Mouse (Mus musculus) E14TG2a.4 (cell line): ENCODE data around the gene Acss2.
A peak's percentile ranks its signal among the peaks of the same experiment; 100 is the strongest.

Experiments
- H3K27me3 ChIP-seq: 2 replicates; pipeline ENCODE4 v1.6.1; 2014; ENCODE audit warnings: low read length, control low read depth; ENCODE audit not compliant: insufficient read depth
- H3K36me3 ChIP-seq: 2 replicates; pipeline ENCODE4 v1.6.1; 2014; ENCODE audit warnings: low read length, control low read depth; ENCODE audit not compliant: insufficient read depth
- H3K4me1 ChIP-seq: replicated peaks from 2 replicates; pipeline ENCODE4 v1.6.1; 2014; ENCODE audit warnings: low read depth, low read length, control low read depth
- H3K4me3 ChIP-seq: replicated peaks from 2 replicates; pipeline ENCODE4 v1.5.1; 2014; ENCODE audit warnings: mild to moderate bottlenecking, low read length
- H3K9me3 ChIP-seq: 2 replicates; pipeline ENCODE4 v1.6.1; 2014; ENCODE audit warnings: low read length, control low read depth
- CTCF ChIP-seq: conservative IDR thresholded peaks from 2 replicates; pipeline ENCODE4 v1.5.1; 2014; ENCODE audit warnings: low read length
- NANOG ChIP-seq: IDR thresholded peaks from 2 replicates; pipeline ENCODE4 v1.6.1; 2014; ENCODE audit warnings: borderline replicate concordance, low read length, mixed read lengths
- POU5F1 ChIP-seq: IDR thresholded peaks from 2 replicates; pipeline ENCODE4 v1.6.1; 2014; ENCODE audit warnings: low read length, borderline replicate concordance

Acss2 gene

GRCm38 (mm10) chr2:155554426-155554985 lies 36.8 kb downstream of the Acss2 start:
- 0 out of 2 replicates have a peak, but pooled peaks cover 2% of the 10 kb centered on the region for H3K27me3 ChIP-seq
- TF ChIP-seq NANOG (no peak), POU5F1 (no peak), CTCF (no peak)
- H3K4me3 ChIP-seq: no peak overlapping the region

GRCm38 (mm10) chr2:155562209-155562608 lies 44.5 kb downstream of the Acss2 start:
- peaks cover 52% of the 10 kb centered on the region for H3K36me3 ChIP-seq
- no peak overlapping the region for H3K4me3 ChIP-seq
- H3K27me3 ChIP-seq: no peaks in the 10 kb centered on the region
- peaks cover 49% of the 10 kb centered on the region for H3K4me1 ChIP-seq
- peaks cover 13% of the 10 kb centered on the region; the same call in 1 of the 2 replicates for H3K9me3 ChIP-seq
- TF ChIP-seq POU5F1: no peak
- no peak for TF ChIP-seq CTCF
- TF ChIP-seq NANOG: no peak

More at GRCm38 (mm10) chr2:155554426-155554985, 36.8 kb downstream of the Acss2 start:
- Histone ChIP-seq H3K9me3 (no peaks in the 10 kb centered on the region), H3K4me1 (peaks cover 17% of the 10 kb centered on the region), H3K36me3 (no peaks in the 10 kb centered on the region)

GRCm38 (mm10) chr2:155562934-155563333 lies 45.2 kb downstream of the Acss2 start:
- Histone ChIP-seq H3K4me3 (no peak overlapping the region), H3K4me1 (peaks cover 52% of the 10 kb centered on the region), H3K9me3 (peaks cover 13% of the 10 kb centered on the region; the same call in 1 of the 2 replicates), H3K36me3 (peaks cover 59% of the 10 kb centered on the region), H3K27me3 (no peaks in the 10 kb centered on the region)
- no peak for TF ChIP-seq CTCF
- no peak for TF ChIP-seq POU5F1
- no peak for TF ChIP-seq NANOG

- Histone ChIP-seq H3K9me3 (peaks cover 13% of the 10 kb centered on the region; the same call in 1 of the 2 replicates), H3K27me3 (no peaks in the 10 kb centered on the region), H3K4me3 (no peak overlapping the region), H3K4me1 (peaks cover 68% of the 10 kb centered on the region), H3K36me3 (peaks cover 65% of the 10 kb centered on the region)
- TF ChIP-seq CTCF (no peak), NANOG (no peak), POU5F1 (no peak)
Observed at GRCm38 (mm10) chr2:155567751-155568150, 50.0 kb downstream of the Acss2 start.

GRCm38 (mm10) chr2:155569223-155569807 lies 51.6 kb downstream of the Acss2 start:
- Histone ChIP-seq H3K27me3 (no peaks in the 10 kb centered on the region), H3K36me3 (peaks cover 58% of the 10 kb centered on the region), H3K9me3 (0 out of 2 replicates have a peak, but pooled peaks cover 6% of the 10 kb centered on the region), H3K4me1 (peaks cover 60% of the 10 kb centered on the region), H3K4me3 (no peak overlapping the region; the same call in 1 of the 2 replicates)
- TF ChIP-seq POU5F1 (no peak), CTCF (no peak), NANOG (peak; percentile 100)

GRCm38 (mm10) chr2:155573001-155573400 lies 55.3 kb downstream of the Acss2 start:
- peaks cover 45% of the 10 kb centered on the region for H3K36me3 ChIP-seq
- H3K9me3 ChIP-seq: no peaks in the 10 kb centered on the region
- H3K27me3 ChIP-seq: no peaks in the 10 kb centered on the region
- peaks cover 42% of the 10 kb centered on the region for H3K4me1 ChIP-seq
- H3K4me3 ChIP-seq: no peak overlapping the region
- TF ChIP-seq CTCF (no peak), POU5F1 (no peak), NANOG (no peak)

GRCm38 (mm10) chr2:155573996-155574395 lies 56.2 kb downstream of the Acss2 start:
- Histone ChIP-seq H3K4me1 (peaks cover 32% of the 10 kb centered on the region), H3K27me3 (no peaks in the 10 kb centered on the region), H3K36me3 (peaks cover 51% of the 10 kb centered on the region), H3K4me3 (no peak overlapping the region), H3K9me3 (no peaks in the 10 kb centered on the region)
- TF ChIP-seq POU5F1: no peak
- TF ChIP-seq CTCF: no peak

GRCm38 (mm10) chr2:155574700-155575099 lies 57.0 kb downstream of the Acss2 start:
- H3K9me3 ChIP-seq: no peaks in the 10 kb centered on the region
- TF ChIP-seq NANOG (no peak), POU5F1 (no peak), CTCF (no peak)
- H3K27me3 ChIP-seq: no peaks in the 10 kb centered on the region

GRCm38 (mm10) chr2:155576656-155577055 lies 58.9 kb downstream of the Acss2 start:
- peaks cover 63% of the 10 kb centered on the region for H3K36me3 ChIP-seq
- H3K9me3 ChIP-seq: no peaks in the 10 kb centered on the region
- H3K4me3 ChIP-seq: no peak overlapping the region
- TF ChIP-seq CTCF (no peak), NANOG (no peak), POU5F1 (no peak)
- H3K4me1 ChIP-seq: peaks cover 13% of the 10 kb centered on the region
- no peaks in the 10 kb centered on the region for H3K27me3 ChIP-seq

More at GRCm38 (mm10) chr2:155574700-155575099, 57.0 kb downstream of the Acss2 start:
- no peak overlapping the region for H3K4me3 ChIP-seq
- peaks cover 56% of the 10 kb centered on the region for H3K36me3 ChIP-seq
- H3K4me1 ChIP-seq: peaks cover 25% of the 10 kb centered on the region
